Mouse (Mus musculus): ENCODE data around the gene Gm17409. TPM values are rescaled to one million over a fixed set of nuclear protein-coding genes. Genes with fewer than 3 reads are reported as not detected.
A peak's percentile ranks its signal among the peaks of the same experiment; 100 is the strongest.

The Gm17409 gene
- polyA plus RNA-seq, 1 experiment from 2014 or later, result not detected

- Histone ChIP-seq H3K27ac (no peak overlapping the region), H3K4me2 (replicated peaks) (no peak overlapping the region), H3K4me1 (peaks cover 13% of the 10 kb centered on the region; the same call in 1 of the 2 replicates), H3K9me3 (no peaks in the 10 kb centered on the region), H3K9ac (no peak overlapping the region), H3K36me3 (no peaks in the 10 kb centered on the region), H3K27me3 (no peaks in the 10 kb centered on the region), H3K4me3 (no peak overlapping the region)
- 74% methylated on average over 4 of the region's 4 CpGs for WGBS
- ATAC-seq (ENCODE audit: insufficient number of reproducible peaks, insufficient read depth, low FRiP score, low TSS enrichment), result no peak
Measured at GRCm38 (mm10) chr2:58485152-58485551, 15.2 kb downstream of the Gm17409 start.

DNA sequence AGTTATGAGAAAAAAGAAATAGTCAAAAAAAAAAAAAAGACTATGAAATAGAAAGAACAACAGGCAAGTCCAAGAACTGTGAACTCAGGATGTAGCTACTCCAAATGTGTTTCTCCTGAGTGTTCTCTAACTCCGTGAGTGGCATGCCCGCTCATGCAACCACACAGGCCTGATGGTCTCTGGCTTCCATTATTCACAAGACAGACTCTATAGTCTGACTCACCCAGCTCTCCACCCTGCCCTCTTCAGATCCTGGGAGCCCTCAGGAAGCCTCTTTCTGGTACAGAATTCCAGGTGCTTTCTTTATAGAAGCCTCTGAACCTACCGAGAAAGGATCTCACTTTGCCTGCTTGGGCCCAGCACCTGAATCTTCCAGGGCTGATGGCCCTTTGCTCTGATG is 15.8 kb downstream of the Gm17409 start:
- no peak overlapping the region for H3K4me3 ChIP-seq
- no peaks in the 10 kb centered on the region for H3K36me3 ChIP-seq
- H3K9ac ChIP-seq, result no peak overlapping the region
- no peak for ATAC-seq (ENCODE audit: insufficient number of reproducible peaks, insufficient read depth, low FRiP score, low TSS enrichment)
- no peaks in the 10 kb centered on the region for H3K9me3 ChIP-seq
- peaks cover 13% of the 10 kb centered on the region; the same call in 1 of the 2 replicates for H3K4me1 ChIP-seq
- H3K27ac ChIP-seq, result no peak overlapping the region
- 81% methylated on average over 3 of the region's 3 CpGs for WGBS
- H3K27me3 ChIP-seq, result no peaks in the 10 kb centered on the region
- H3K4me2 ChIP-seq (replicated peaks), result no peak overlapping the region

- Histone ChIP-seq H3K27ac (0 out of 2 replicates have a peak overlapping the region, but pooled peaks have one; percentile 30), H3K36me3 (no peaks in the 10 kb centered on the region), H3K4me1 (peaks cover 13% of the 10 kb centered on the region; the same call in 1 of the 2 replicates), H3K27me3 (no peaks in the 10 kb centered on the region), H3K4me2 (replicated peaks) (no peak overlapping the region), H3K9me3 (no peaks in the 10 kb centered on the region), H3K4me3 (no peak overlapping the region), H3K9ac (no peak overlapping the region)
- ATAC-seq (ENCODE audit: insufficient number of reproducible peaks, insufficient read depth, low FRiP score, low TSS enrichment), result no peak
- 65% methylated on average over 13 of the region's 14 CpGs for WGBS
Measured at GRCm38 (mm10) chr2:58486441-58487278, 16.7 kb downstream of the Gm17409 start.

- peak overlapping the region; percentile 30; the same call in 1 of the 2 replicates for H3K27ac ChIP-seq
Measured at GRCm38 (mm10) chr2:58487279-58487560, 17.3 kb downstream of the Gm17409 start.

DNA sequence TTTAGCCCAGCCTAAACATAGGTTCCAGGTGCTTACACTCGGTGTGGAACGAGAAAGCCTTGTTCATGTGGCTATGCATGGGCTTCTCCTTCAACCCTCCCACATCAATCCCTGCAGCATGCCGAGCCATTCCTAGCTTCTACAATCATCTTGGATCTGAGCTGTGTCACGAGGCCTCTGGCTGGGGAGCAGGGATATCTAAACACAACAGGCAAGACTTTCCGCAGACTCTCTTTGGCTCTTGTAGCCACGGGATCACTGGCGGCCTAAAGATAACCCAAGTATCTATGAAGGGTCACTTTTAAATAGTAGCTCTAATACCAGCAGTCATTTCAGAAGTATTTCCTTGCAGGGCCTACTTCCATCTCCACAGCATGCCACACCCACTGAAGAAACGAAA is 18.5 kb downstream of the Gm17409 start:
- no peak for ATAC-seq (ENCODE audit: insufficient number of reproducible peaks, insufficient read depth, low FRiP score, low TSS enrichment)
- no peaks in the 10 kb centered on the region for H3K36me3 ChIP-seq
- H3K9me3 ChIP-seq, result no peaks in the 10 kb centered on the region
- H3K4me1 ChIP-seq, result peaks cover 13% of the 10 kb centered on the region; the same call in 1 of the 2 replicates
- no peak overlapping the region for H3K27ac ChIP-seq
- WGBS, result 93% methylated on average over 8 of the region's 8 CpGs
- H3K4me3 ChIP-seq, result no peak overlapping the region
- no peak overlapping the region for H3K4me2 ChIP-seq (replicated peaks)
- H3K27me3 ChIP-seq, result no peaks in the 10 kb centered on the region
- no peak overlapping the region for H3K9ac ChIP-seq

More at GRCm38 (mm10) chr2:58487279-58487560, 17.3 kb downstream of the Gm17409 start:
- no peak for ATAC-seq (ENCODE audit: insufficient number of reproducible peaks, insufficient read depth, low FRiP score, low TSS enrichment)
- Histone ChIP-seq H3K9me3 (no peaks in the 10 kb centered on the region), H3K4me3 (no peak overlapping the region), H3K36me3 (no peaks in the 10 kb centered on the region), H3K9ac (no peak overlapping the region), H3K4me1 (peaks cover 13% of the 10 kb centered on the region; the same call in 1 of the 2 replicates), H3K27me3 (no peaks in the 10 kb centered on the region), H3K4me2 (replicated peaks) (no peak overlapping the region)
- 85% methylated on average over 3 of the region's 3 CpGs for whole genome bisulfite sequencing

- H3K27me3 ChIP-seq, result no peaks in the 10 kb centered on the region
- ATAC-seq (ENCODE audit: insufficient number of reproducible peaks, insufficient read depth, low FRiP score, low TSS enrichment), result no peak
- no peak overlapping the region for H3K27ac ChIP-seq
- 89% methylated on average over 9 of the region's 9 CpGs for WGBS
- no peak overlapping the region for H3K4me2 ChIP-seq (replicated peaks)
- peaks cover 15% of the 10 kb centered on the region; the same call in 1 of the 2 replicates for H3K4me1 ChIP-seq
- no peaks in the 10 kb centered on the region for H3K9me3 ChIP-seq
- H3K36me3 ChIP-seq, result no peaks in the 10 kb centered on the region
- no peak overlapping the region for H3K9ac ChIP-seq
- no peak overlapping the region for H3K4me3 ChIP-seq
Measured at GRCm38 (mm10) chr2:58489275-58489674, 19.4 kb downstream of the Gm17409 start.

- Histone ChIP-seq H3K4me1 (peaks cover 6% of the 10 kb centered on the region; the same call in 1 of the 2 replicates), H3K9ac (no peak overlapping the region), H3K36me3 (no peaks in the 10 kb centered on the region), H3K27ac (no peak overlapping the region), H3K4me2 (replicated peaks) (no peak overlapping the region), H3K4me3 (no peak overlapping the region), H3K9me3 (no peaks in the 10 kb centered on the region), H3K27me3 (no peaks in the 10 kb centered on the region)
- ATAC-seq (ENCODE audit: insufficient number of reproducible peaks, insufficient read depth, low FRiP score, low TSS enrichment), result no peak
- 49% methylated on average over 18 of the region's 18 CpGs for whole genome bisulfite sequencing
Measured at GRCm38 (mm10) chr2:58493685-58494635, 24.0 kb downstream of the Gm17409 start.

GRCm38 (mm10) chr2:58495271-58495670 is 25.4 kb downstream of the Gm17409 start:
- Histone ChIP-seq H3K4me2 (replicated peaks) (no peak overlapping the region), H3K9ac (no peak overlapping the region), H3K4me3 (no peak overlapping the region), H3K36me3 (no peaks in the 10 kb centered on the region), H3K27ac (no peak overlapping the region), H3K27me3 (no peaks in the 10 kb centered on the region), H3K4me1 (peaks cover 6% of the 10 kb centered on the region; the same call in 1 of the 2 replicates), H3K9me3 (no peaks in the 10 kb centered on the region)
- ATAC-seq (ENCODE audit: insufficient number of reproducible peaks, insufficient read depth, low FRiP score, low TSS enrichment), result no peak
- 87% methylated on average over 3 of the region's 3 CpGs for WGBS

DNA sequence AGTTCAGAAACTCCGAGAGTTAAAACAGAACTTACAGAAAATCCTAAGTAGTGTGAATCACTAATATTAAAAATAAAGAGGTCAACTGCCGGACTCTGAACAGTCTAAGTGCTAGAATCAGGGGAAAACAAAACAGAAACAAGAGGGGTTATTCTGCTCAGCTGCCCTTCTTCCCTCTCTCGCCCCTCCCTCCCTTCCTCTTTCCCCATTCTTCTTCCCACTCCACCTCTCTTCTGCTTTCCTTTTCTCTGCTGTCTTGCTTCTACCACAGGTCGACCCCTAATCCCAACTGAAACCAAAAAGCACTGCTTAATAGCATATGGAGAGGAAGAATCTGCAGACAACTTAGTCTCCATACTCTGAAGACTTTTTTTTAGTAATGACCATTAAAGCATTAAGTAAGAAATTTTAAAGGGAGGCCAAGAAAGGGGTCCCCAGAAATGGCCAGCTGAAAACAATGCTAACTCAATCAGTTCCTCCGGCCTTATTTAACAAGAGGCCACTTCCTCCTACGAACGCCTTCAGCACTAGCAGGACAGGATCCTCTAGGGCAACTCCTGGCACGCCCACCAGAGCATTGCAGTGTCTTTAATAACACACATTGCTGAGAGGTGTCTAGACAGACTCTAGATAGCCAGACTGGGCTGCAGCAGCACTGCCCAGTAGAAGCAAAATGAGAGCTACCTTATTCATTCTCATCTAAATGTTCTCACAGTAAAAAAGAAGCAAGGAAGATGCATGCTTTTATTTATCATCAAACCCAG is 26.9 kb downstream of the Gm17409 start:
- Histone ChIP-seq H3K27ac (no peak overlapping the region), H3K27me3 (no peaks in the 10 kb centered on the region), H3K4me3 (no peak overlapping the region), H3K36me3 (no peaks in the 10 kb centered on the region), H3K4me1 (peaks cover 6% of the 10 kb centered on the region; the same call in 1 of the 2 replicates), H3K4me2 (replicated peaks) (no peak overlapping the region), H3K9ac (no peak overlapping the region), H3K9me3 (no peaks in the 10 kb centered on the region)
- 64% methylated on average over 8 of the region's 8 CpGs for WGBS
- no peak for ATAC-seq (ENCODE audit: insufficient number of reproducible peaks, insufficient read depth, low FRiP score, low TSS enrichment)

DNA sequence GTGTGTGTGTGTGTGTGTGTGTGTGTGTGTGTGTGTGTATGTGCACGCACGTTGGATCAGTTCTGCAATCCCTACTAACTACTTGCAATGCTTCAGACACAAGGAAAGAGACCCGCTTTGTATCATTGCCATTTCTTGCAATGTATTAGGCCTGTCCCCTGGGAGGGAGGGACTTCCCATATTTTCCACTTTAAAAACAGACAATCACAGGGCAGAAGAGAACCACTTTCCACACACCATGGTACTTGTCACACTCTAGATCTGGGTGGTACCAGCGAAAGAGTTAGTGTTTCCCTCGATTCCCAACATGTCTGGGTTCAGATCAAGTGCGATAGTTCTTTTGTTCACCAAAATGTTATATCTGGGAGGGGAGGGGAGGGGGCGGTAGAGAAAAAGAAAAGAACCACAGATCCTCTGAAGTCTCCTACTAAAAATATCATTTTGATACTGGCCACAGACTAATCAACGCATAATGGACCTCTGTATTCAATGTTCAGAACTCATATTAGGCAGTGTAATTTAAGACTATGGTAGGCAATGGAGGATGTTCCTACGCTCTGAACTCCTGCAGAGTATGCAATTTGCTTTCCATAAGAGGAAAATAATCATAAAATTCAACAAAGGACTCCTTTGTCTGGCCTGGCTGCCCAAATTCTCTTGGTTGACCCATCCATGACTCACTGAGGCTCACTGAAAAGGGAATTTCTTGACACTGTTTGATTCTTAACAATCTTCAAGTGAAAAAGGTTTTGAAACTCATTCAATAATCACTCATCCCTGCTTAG is 35.6 kb downstream of the Gm17409 start:
- Histone ChIP-seq H3K27ac (no peak overlapping the region), H3K27me3 (no peaks in the 10 kb centered on the region), H3K9ac (no peak overlapping the region), H3K4me1 (peaks cover 5% of the 10 kb centered on the region; the same call in 1 of the 2 replicates), H3K4me3 (no peak overlapping the region), H3K9me3 (no peaks in the 10 kb centered on the region), H3K4me2 (replicated peaks) (no peak overlapping the region), H3K36me3 (no peaks in the 10 kb centered on the region)
- ATAC-seq (ENCODE audit: insufficient number of reproducible peaks, insufficient read depth, low FRiP score, low TSS enrichment), result no peak
- 78% methylated on average over 9 of the region's 9 CpGs for WGBS

All from embryonic facial prominence, embryonic 12.5 days (tissue).